Mouse (Mus musculus) left cerebral cortex, adult 8-10 months (tissue): ENCODE measurements around the gene Ntsr1. TPM values are rescaled to one million over a fixed set of nuclear protein-coding genes. Genes with fewer than 3 reads are reported as not detected.
A peak's percentile ranks its signal among the peaks of the same experiment; 100 is the strongest.

Experiments
- DNase-seq, 2 experiments: peaks; one replicate each; pipeline ENCODE4 v3.0.0; 2022; ENCODE audit warnings: low spot score in 2 of 2
- total RNA-seq, 4 experiments: library from RNA; stranded (reverse); gene quantifications; 2 replicates each; pipeline ENCODE4 v1.2.4; 2022

Ntsr1 gene
- total RNA-seq, 4 experiments from 2014 or later = 6.4 to 9.2 (median 7.2) TPM

DNA sequence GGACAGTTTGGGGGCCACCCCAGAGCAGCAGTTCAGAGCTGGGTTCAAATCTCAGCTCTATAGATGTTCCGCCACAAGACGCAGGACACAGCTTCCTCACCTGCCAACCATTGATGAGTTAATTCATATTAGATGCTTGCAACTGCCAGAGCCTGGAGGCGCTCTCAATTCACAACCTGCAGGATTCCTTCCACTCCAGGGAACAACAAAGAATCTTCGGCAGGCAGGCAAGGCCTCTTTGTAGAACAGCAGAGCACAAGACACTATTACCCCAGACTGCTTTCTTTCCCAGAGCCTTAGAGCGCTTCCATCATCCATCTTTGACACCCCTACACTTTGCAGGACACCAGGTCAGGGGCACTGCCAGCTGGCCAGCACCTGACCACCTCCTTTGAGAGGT, 6.5 kb downstream of the Ntsr1 start:
- no peak for DNase-seq

DNA sequence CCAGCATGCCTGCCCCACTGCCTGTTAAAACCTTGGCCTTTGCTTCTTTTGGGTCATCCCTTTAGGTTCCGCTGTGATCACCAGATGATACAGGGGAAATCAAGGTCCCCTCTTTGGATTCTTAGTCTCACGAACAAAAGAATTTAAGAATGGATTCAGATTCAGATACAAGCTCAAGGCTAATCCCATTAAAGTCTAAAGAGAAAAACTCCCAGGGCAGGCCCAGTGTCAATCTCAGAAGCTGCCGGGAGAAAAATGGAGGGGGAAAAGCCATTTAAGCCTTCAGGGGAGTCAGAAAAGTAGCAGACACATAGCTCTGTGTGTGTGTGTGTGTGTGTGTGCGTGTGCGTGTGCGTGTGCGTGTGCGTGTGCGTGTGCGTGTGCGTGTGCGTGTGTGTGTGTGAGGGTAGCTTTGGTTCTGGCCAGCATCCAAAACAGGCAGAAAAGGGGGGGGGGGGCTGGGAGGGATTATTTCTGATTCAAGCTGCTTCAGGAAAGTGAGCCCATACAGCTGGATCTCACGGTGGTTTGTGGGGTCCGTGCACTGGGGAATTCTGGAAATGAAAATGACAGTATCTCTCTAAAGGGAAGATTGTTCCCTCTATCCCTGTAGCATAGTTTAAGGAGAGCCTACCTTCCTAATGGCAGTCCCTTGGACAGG, 8.8 kb downstream of the Ntsr1 start:
- no peak for DNase-seq

DNA sequence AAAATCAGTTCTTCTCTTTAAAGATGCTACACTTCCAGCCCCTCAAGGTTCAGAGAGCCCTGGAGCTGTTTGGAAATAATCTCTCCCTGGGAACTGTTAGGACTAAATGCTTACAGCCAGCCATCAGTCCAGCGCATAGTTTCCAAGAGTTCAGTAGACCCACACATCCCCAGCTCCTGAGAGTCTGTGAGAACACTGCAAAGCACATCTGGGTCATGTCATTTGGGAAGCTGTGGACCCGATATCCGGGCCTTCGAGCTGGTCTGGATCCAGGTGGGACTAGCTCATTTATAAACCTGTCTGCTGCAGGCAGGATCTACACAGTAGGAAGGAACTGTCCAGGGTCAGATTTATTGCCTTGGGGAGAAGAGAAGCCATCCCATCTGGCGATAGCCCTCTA, 11.1 kb downstream of the Ntsr1 start:
- DNase-seq = no peak

DNA sequence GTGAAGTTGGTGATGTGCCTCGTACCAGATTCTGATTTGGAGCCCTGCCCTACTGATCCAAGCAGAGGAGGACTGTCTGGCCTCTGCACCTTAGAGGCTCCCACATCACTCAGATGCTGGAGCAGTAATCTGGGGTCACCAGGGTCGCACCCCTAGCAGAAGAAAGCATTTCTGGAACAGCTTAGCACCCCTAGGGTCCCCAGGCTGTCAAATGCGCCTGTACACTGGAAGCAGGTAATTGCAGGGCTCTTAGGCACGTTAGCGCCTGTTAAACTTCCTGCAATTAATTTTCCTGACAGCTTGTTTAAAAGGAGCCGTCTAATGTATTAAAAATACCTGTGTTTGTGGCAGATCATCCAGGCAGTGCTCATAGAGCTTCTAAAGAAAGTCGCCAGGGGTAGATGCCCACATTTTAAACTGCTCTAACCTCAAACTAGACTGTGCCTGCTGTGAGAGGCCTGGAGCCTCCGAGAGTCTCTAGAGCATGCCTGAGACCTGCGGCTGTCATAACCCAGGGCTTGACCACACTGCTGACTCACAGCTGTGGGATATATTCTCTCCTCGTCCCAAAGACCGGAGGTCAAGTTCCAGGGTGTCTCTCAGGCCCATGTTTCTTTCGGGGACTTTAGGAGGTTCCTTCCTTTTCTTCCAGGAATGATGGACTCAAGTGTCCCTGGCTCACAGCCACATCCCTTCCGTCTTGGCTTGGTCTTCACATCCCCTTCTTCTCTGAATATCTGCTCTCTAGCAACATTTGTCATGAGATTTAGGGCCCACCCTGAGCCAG, 12.3 kb downstream of the Ntsr1 start:
- no peak for DNase-seq

DNA sequence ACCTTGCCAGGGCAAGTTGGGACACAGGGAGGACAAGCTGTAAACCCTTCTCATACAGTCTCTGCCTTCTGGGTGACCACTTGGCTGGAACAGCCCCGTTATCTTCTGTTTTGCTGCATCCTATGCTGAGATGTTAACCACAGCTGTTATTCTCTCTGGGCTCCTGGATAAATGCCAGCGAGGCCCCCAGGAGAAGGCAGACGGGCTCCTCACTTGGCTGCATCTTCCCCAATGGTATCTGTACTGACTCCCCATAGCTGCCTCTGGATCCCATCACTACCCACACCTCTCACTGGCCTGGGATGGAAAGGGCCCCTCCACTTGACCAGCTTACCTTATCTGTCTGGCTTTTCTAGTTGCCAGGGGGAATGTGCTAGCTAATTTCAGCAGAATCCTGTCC, 13.2 kb downstream of the Ntsr1 start:
- DNase-seq = no peak

DNA sequence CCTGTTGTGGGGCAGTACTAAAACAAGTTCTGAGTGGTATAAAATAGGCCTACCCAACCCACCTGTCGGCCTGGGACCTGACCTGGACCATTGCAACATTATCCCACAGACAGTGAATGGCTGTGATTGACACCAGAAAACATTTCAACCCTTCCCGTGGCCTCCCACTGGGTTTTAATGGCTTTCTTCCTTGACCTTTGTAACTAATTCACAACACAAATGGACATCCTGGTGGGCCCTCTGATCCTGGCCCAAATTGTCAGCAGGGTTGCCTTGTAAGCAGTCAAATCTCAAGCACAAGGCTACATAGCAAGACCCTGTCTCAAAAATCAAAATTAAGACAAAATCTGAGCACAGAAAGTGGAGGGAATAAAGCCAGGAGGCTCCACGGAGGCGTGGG, 14.1 kb downstream of the Ntsr1 start:
- no peak for DNase-seq

DNA sequence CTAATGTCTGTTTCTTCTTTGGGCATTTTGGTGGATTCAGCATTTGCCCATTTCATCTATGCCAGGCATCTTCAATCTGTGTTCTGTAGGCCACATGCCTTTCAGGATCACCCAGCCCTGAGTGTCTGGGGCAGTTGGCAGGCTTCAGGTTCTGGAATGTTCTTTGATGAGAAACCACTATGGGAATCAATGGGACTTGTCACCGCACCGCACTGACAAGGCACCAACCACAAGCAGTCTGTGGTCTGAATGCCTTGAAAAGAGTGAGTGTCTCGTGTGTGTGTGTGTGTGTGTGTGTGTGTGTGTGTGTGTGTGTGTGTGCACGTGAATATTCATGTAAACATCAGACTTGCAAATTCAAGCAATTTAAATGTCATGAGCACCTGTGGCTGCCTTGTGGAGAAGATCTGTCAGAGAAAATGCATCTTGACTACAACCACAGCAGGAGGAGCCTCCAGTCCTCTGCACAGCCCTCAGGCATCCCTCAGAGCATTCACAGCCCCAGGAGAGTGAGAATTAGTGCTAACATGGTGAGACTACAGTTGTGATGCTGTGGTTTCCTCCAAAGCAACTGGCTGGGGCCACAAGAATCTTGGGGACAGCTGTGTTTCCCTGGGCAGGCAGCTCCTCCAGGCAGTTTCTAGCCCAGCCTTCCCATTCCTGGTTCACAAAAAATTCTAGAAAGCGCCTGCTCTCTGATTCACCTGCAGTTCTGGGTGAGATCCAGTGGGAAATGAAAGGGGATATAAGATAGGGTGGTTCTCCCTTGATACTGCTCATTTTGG, 21.9 kb downstream of the Ntsr1 start:
- DNase-seq = no peak

DNA sequence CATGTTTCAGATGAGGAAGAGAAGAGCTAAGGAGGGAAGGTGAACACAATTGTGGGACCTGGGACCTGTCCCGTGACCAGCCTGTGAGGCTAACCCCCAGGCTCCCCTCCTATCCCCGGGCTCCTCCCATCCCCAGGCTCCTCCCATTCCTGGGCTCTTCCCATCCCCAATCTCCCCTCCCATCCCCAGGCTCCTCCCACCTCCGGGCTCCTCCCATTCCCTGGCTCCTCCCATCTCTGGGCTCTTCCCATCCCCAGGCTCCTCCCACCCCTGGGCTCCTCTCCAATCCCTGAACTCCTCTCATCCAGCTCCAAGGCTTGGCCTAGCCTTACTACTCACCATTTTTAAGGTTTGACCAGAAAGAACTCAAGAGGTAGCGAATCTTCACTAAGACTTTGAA, 23.0 kb downstream of the Ntsr1 start:
- no peak for DNase-seq

DNA sequence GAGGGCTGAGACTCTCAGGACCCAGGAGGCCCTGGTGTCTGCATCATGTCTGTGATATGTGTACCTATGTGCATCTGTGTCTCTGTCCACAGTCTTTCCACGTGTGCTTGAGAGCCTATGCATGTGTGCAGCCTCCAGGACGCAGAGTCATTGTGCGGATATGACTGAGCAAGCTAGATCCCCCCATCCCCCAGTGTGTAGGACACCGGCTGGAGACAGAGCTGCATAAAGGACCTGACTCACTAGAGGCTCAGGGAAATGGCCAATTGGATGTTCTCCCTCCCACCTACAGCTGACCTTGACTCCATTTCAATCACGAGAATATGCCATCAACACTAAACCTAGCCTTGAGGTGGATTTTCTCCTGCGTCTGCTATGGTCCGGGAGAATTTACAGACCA, 27.7 kb downstream of the Ntsr1 start:
- DNase-seq = no peak

DNA sequence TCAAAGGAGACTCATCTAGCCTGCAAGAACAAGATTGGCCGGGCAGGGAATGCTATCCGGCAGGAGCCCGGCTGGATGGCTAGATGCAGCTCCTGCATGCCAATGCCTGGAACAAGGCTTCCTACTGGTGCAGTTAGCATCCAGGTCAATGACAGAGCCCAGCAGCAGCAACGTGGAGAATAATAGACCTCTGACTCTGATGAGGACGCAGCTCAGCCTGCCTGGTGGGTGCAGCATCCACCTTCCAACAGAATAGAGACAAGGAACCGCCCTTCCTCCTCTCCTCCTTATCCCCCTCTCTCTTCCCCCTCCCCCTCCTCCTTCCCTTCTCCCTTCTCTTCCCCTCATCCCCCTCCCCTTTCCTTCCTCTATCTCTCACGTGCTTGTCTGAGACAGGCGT, 28.1 kb downstream of the Ntsr1 start:
- no peak for DNase-seq

DNA sequence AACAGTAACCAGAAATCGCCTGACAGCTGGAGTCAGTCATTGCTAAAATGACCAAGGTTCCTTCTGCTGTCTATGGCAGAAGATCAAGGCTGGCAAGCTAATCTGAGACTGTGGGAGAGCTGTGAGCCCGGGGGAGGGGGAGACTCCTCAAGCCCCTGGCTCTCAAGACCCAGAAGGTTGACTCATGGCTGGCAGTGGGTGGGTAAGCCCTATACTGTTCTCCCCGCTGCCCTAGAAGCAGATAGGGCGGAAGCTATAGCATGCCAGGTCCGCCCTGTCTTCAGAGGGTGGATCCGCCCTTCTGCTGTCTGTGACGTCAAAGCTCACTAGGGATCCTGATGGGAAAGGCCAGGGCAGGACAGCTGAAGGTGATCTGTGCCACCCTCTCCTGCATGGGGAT, 30.4 kb downstream of the Ntsr1 start:
- DNase-seq = peak in 1 of 2 experiments; percentile 22

DNA sequence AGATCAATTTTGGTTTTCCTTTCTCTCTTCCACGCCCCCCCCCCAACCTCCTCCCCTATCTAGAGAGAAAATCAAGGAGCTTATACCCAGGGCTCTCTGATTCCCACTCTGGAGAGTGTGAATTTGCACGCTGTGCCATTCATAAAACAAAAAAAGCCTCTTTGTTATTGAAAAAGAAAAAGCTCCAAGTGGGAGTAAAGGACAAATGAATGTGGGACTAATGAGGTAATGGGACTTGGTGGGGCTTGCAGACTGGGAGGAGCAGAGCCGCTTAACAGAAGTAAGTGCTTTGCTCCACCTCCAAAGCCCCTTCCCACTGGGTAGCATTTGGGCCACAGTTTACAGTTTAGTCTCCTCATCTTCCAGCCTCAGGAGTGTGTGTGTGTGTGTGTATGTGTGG, 30.8 kb downstream of the Ntsr1 start:
- no peak for DNase-seq

DNA sequence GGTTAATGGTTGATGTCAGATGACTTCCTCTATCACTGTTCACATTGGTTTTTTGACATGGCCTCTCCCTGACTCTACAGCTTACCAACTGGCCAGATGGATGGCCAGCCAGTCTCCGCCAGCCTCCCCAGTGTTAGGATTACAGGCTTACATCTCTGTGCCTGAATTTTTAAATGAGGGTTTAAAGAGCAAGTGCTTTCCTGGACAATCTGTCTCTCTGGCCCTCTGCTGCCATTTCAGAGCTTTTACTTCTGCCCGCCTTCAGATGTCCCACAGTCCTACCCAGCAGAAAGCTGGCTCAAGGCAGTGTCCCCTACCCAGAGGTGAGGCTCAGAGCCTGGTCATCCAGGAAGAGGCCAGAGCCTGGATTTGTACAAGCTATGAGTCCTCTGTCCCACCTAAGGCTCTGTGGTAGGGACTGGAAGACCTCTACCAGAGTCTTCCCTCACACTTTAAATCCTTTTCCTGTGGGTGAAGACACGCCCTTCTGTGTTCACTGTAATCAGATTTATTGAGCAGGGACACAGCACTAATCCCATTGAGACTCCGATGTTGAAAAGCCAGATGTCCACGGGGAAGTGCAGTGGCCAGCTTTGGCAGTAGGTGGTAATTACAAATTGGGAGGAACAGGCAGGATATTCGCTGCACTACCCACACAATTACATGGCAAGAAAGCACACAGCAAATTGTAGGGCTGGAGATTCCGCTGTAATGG, 32.1 kb downstream of the Ntsr1 start:
- no peak for DNase-seq

DNA sequence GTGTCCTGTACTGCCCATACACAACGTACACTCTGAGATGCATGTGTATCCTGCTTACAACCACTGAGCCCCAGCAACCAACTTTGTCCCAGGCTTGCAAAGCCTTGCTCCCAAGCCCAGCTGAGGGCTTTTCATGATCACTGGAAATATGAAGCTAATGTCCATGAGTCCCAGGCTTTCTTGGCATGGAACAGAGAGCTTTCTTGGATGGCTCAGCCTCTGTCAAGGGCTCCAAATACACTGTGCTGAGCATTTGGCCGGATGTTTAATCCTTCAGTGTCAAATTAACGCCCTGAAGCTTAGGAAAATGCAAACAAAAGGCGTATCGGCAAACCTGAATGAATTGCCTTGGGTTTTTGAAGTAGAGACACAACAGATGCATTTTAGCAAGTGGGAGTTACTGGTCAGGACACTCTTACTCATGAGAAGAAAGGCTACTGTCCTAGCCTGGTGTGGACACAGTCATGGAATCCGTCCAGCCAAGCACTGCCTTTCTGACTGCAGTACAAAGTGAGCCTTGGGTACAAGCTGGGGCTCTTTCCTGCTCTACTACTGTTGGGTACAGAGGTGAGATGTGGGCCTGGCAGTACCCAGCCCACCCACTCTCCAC, 32.7 kb downstream of the Ntsr1 start:
- DNase-seq = no peak

DNA sequence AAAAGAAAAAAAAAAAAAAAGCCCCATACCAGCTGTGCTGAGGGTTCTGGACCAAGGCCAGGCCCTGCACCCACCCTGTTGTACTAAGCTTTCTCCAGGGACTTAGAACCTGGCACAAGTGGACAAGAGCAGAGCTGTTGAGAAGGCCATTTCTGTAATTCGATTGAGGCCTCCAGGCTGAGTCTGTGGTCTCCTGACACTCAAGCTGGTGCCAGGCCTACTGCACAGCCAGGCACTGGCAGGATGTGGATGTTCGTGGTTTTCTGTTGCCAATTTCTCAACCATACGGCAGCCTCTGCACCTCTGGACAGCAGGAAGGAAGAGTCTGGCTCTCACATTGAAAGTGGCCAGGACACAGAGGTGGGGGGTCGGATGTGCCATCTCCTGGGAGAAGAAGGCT, 33.5 kb downstream of the Ntsr1 start:
- DNase-seq = no peak

DNA sequence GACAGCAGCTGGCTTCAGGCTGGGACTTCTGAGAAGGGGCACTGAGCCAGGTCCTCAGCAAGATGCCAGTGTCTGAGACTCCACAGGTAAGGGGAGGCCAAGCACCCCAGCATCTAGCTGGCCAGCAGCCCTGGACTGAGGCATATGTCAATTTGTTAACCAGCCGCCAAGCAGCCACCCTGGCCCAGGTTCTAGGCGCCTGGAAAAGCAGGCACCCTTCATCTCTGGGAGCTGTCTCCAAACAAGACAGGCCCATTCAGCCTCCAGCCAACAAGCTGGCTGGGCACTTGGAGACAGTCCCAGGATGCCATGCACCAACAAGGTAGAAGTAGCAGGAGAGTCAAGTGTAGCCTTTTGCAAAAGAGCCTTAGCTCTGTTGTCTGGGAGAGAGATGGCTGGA, 43.9 kb downstream of the Ntsr1 start:
- no peak for DNase-seq

DNA sequence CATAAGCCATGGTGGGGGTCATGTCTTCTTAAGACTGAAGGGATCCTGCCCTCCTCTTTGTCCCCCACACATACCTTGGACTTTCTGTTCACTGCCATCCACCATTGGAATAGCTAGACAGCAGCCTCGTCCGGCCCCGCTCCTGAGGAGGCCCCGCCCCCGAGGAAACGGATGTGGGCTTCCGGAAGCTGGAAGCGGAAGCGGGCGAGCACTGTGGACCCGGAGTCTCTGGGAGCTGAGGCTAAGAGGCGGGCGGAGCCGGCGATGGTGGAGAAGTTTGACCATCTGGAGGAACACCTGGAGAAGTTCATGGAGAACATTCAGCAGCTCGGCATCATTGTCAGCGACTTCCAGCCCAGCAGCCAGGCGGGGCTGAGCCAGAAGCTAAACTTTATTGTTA, 45.3 kb downstream of the Ntsr1 start:
- DNase-seq = no peak

DNA sequence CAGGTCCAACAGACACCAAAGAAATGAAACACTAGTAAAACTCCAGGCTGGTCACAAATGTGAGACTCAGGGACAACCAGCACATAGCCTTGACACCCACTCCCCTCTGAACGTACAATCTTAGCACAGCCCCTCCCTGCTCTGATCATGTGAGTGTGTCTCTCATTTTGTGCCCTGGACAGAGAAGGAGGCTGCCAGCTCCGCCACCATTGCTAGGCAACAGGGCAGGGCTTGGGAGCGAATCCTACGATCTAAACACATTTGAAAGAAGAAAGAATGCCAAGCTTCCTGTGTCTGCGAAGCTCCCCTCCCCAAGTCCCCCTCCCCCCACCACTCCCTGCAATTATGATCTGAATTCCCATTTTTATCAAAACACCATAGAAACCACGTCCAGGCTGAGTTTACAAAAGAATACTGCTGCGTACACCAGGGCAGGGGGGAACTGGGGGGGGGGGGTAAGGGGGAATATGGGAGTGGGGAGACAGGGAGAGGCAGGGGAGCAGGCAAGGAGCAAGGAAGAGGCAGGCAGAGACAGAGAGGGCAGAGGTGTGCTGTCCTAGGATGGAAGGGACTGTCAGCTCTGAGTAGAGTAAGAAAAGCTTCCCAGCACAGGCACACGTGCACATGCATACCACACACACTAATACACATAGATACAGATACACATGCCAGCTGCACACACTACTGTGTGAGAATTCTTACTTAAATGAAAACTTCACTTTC, 47.8 kb downstream of the Ntsr1 start:
- DNase-seq = peak in 1 of 2 experiments; percentile 24

DNA sequence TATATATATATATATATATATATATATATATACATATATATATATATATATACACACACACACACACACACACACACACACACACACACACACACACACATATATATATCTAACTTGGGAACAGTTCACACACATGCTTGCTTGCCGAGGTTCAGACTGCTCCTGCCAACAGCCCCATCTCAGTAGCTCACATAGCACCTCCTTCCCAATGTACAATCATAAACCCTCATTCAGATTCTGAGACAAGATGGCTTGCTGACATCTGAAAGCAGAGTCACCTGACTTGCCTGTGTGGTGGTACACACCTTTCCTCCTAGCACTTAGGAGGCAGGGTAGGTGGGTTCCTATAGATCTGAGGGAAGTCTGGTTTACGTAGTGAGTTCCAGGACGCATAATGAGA, 52.6 kb downstream of the Ntsr1 start:
- DNase-seq = no peak

DNA sequence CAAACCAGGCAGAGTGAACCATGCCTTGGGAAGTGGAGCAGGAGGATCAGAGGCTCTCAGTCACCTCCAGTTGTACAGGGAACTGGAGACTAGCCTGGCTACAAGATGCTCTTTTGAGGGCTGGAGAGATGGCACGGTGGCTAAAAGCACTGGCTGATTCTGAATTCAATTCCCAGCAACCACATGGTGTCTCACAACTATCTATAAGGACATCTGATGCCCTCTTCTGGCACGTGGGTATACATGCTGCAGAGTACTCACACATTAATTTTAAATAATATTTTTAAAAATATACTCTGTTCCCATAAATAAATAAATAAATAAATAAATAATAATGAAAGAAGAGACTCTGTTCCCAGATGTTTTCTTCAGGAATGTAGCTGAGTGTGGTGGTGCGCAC, 55.4 kb downstream of the Ntsr1 start:
- no peak for DNase-seq

DNA sequence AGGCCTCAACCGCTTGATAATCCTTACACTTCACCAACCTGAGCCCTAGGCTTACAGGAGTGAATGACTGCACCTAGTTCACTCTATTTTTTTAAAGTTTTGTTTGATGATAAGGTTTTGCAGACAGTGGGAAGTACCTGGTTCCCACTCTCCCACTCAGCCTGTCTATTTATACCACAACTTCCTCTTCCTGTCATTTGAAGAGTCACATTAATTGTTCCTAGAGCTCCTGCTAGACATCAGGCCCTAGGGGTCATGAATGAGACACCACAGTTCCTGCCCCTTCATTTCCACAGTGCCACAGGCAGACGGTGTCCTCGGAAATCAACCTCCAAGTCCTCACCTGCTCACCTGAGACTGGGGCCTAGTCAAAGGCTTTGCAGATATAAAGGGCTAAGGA, 56.7 kb downstream of the Ntsr1 start:
- DNase-seq = no peak
